Mouse (Mus musculus) bone marrow, adult 2 months (tissue): ENCODE data around the gene Acvrl1.

ENCODE experiments used
- CTCF ChIP-seq: fragments of 200-500 bp; IDR thresholded peaks from 2 replicates; pipeline ENCODE4 v1.5.1; 2011; ENCODE audit warnings: low read length, control low read depth; ENCODE audit not compliant: control insufficient read depth, insufficient read depth
- POLR2A ChIP-seq: fragments of 200-500 bp; IDR thresholded peaks from 2 replicates; pipeline ENCODE4 v1.6.1; 2011; ENCODE audit warnings: low read depth, mild to moderate bottlenecking, control low read depth, low read length, borderline replicate concordance; ENCODE audit not compliant: control insufficient read depth

DNA sequence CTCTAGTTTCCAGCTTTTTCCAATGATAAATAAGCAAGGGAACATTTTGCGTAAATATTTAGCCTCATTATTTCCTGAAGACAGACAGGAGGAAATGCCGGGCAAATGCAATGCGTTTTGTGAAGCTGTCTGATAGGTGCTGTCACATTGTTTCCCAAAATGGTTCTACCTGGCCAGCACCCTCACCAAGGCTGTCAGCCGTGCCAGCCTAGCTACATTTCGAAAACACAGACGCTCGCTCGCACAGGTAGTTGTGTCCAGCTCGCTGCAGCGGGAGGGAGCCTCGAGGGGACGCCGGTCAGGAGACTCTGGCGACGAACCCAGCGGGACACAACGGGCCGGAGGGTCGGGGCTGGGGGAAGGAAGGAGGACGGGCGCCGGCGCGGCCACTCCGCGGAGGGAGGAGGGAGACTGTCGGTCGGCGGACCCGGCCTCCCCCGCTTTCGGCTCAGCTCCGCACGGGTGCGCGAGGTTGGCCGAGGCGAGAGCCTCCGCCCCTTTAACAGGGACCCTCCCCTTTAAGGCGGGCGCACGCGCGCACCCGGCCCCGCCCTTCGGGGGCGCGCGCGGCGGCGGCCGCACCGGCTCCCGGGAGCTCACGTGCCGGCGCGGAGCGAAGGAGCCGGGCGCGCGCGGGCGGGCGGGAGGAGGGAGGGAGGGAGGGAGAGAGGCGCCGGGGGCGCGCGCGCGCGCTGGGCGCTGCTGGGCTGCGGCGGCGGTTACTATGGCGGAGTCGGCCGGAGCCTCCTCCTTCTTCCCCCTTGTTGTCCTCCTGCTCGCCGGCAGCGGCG, 45.3 kb downstream of the Acvrl1 start, which contains the start of gene Acvr1b:
- TF ChIP-seq CTCF (no peak), POLR2A (peak; percentile 74; the same call in 1 of the 2 replicates)
